Mouse (Mus musculus) monocyte, adult 2 months (primary cell): ENCODE results near the gene Aifm3.

ENCODE experiments used
- DNase-seq, 2 experiments: peaks; one replicate each; pipeline ENCODE4 v3.0.0; 2022; ENCODE audit warnings: low spot score in 2 of 2, low read depth in 1 of 2

Gene Aifm3

GRCm38 (mm10) chr16:17489469-17490111, at the start of gene Aifm3:
Aifm3 (plus strand) TSS chr16:17489611.
- no peak for DNase-seq

- DNase-seq = peak; percentile 91 to 95
These were observed 37.7 kb upstream of the Aifm3 start, which contains the start of gene Crkl for GRCm38 (mm10) chr16:17451541-17452372. Crkl (plus strand) TSS chr16:17451987.

- no peak for DNase-seq
These were observed 37.1 kb upstream of the Aifm3 start for GRCm38 (mm10) chr16:17452373-17452715.

- DNase-seq = no peak
These were observed 32.5 kb upstream of the Aifm3 start for GRCm38 (mm10) chr16:17456901-17457300.

GRCm38 (mm10) chr16:17460254-17460653, 29.2 kb upstream of the Aifm3 start:
- DNase-seq = peak in 1 of 2 experiments; percentile 12

GRCm38 (mm10) chr16:17461596-17461995, 27.8 kb upstream of the Aifm3 start:
- no peak for DNase-seq

DNA sequence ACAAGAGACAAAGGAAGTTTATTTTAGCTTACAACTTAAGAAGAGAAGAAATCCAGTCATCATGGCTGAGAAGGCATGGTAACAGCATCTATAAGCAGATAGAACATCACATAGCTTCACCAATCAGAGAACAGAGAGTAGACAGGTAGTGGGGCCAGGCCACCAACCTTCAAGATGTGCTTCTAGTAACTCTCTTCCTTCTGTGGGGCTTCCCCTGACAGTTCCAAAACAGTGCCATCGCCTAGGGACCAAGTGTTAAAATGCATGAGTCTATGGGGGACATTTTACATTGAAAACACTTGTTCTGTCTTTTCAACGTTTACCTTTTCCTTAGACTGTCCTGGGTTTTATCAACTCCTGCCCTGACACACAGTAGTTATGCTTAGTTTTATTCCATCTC, 26.2 kb upstream of the Aifm3 start:
- DNase-seq = no peak

GRCm38 (mm10) chr16:17466875-17467663, 22.3 kb upstream of the Aifm3 start:
- no peak for DNase-seq

- DNase-seq = no peak
These were observed 16.9 kb upstream of the Aifm3 start for GRCm38 (mm10) chr16:17472498-17472897.

DNA sequence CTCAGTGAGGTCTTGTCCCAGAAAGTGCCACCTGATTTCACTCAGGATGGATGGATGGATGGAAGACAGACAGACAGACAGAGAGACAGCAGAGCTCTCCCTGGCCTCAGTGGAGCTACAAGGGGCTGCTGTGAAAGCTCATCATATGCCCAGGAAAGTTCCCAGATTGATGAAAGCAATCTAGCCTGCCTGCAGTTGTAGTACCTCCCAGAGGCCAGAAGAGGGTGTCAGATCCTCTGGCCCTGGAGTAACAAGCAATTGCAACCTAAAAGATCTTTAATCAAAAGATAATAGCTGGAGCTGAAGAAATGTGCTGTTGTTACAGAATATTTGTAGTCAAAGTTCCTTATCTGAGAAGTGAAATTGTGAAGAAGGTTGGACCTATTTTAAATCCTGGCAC, 15.3 kb upstream of the Aifm3 start:
- no peak for DNase-seq

- no peak for DNase-seq
These were observed 14.7 kb upstream of the Aifm3 start for GRCm38 (mm10) chr16:17474761-17475160.

DNA sequence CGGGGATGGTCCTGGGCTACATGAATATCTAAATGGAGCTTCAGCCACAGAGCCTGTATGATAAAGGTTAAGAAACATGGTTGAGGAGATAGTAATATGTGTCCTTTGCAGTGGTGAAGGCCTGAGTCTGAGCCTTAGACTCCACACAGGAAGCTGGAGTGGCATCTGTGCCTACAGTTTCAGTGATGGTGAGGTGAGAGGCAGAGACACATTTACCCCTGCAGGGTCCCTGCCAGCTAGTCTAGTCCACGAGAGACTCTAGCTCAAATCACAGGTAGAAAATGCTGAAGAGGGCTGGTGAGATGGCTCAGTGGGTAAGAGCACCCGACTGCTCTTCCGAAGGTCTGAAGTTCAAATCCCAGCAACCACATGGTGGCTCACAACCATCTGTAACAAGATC, 14.1 kb upstream of the Aifm3 start:
- no peak for DNase-seq

- DNase-seq = no peak
These were observed 11.0 kb upstream of the Aifm3 start for GRCm38 (mm10) chr16:17478331-17478943.

DNA sequence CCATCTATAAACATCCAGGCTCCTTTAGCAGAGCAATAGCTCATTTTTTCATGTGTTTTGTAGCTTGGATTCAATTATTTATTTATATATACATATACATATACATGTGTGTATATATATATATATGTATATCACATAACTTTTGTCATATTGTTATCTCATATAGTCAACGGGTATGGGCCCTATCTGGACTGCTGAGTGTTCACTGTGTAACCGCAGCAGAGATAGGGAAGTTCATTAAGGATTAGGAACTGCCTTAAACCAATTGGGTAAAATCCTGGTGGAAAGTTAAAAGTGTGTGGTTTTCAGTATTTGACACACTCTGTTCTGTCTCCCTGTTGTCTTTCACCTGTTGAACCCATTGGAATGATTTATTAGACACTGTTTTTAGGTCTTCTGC, 7.9 kb upstream of the Aifm3 start:
- DNase-seq = no peak

- no peak for DNase-seq
These were observed 2.9 kb upstream of the Aifm3 start for GRCm38 (mm10) chr16:17486505-17486904.

DNA sequence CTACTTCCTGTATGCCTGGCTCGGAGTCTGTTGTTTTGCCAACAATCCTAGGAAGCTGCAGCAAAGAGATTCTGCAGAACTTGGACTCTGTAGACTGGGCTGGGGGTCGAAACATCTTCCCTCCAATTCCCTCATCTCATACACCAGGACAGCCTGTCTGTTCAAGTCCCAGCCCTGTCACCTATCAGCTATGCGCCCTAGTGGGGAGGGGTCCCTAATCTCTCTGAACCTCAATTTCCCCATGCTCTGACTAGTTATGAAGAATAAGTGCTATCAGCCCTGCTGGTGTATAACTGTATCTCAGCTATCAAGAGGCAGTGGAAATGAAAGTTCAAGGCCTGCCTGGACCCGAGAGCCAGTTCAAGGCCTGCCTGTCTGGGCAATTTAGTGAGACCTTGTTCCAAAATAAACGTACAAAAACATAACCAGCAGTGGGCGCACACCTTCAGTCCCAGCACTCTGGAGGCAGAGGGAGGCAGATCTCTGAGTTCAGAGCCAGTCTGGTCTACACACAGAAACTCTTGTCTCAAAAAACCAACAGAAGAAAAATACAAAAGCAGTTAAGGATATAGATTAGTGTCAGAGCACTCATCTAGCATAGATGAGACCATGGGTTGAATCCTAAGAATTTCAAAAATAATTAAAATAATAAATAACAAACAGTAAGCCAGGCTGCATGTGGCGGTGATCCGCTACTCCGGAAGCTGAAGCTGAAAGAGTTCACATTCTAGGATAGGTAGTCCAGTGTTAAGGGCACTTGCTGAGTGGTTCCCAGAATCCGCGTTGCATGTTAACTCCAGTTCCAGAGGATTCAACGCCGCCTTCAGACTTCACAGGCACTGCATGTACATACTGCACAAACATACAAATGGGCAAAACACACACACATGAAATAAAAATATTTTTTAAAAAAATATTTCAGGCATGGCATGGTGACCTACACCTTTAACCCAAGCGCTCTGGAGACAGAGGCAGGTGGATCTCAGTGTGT, 638 bp upstream of the Aifm3 start:
- no peak for DNase-seq

DNA sequence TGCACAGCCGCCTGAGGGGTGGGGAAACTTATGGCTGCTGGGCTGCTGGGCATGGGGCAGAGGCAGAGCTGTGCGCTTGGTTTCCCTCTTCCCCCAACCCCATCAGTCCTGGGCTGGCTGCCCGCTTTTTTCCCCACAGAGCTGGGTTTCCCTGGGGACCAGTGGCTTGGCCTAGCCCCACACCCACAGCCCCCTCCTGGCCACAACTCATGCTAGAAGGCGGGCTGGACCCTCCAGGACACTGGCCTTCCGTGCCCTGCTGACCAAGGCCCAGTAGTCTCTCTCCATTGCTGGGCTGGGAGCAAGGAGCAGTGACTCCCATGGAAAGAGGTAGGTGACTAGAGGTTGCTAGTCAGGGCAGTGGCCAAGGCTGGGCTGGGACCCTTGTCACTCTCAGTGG, 1.7 kb downstream of the Aifm3 start:
- DNase-seq = no peak

DNA sequence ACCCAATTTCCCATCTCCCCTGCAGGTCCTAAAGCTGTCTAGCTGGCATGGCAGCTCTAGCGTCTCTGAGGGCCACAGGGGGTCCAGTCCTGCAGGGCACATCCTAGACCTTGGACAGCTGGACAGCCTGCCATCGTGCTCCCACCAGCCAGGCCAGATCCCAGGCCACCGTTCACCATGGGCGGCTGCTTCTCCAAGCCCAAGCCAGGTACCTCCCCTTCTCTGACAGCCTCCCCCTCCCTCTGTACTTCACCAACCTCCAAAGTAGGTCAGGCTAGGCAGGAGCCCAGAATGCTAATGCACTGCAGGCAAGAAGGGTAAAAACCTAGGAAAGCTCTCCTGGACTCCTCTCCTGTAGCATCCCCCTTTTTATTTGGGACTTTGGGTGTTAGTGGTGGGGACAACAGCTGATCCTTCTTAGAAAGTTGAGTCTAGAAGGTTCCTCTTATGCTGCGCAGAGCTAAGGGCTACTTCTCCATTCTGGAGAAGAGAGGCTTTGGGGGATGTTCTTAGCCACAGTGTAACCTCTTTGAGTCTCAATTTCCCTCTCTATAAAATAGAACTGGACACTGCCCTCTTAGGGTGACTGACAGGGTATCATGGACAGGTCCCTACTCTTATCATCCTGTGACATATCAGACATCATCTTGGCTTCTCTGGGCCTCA, 2.6 kb downstream of the Aifm3 start:
- no peak for DNase-seq

- DNase-seq = no peak
These were observed 7.3 kb downstream of the Aifm3 start for GRCm38 (mm10) chr16:17496499-17497305.
